Mouse (Mus musculus) liver, postnatal 0 days (tissue): Measurements from ENCODE around the gene Astn2. TPM values are rescaled to one million over a fixed set of nuclear protein-coding genes. Genes with fewer than 3 reads are reported as not detected.

Source experiments
- ATAC-seq: fragments of 200-750 bp; cut with Nextera tagmentation; 2 replicates; pipeline ENCODE4 v1.8.0; 2017; ENCODE audit warnings: mild to moderate bottlenecking, moderate library complexity
- DNase-seq: peaks from one replicate; pipeline ENCODE4 v3.0.0-alpha.2; 2016
- H3K27ac ChIP-seq: fragments of 300-500 bp; sonication (generic); 2 replicates; pipeline ENCODE4 v1.5.1; 2014; ENCODE audit warnings: antibody characterized with exemption, moderate library complexity, mild to moderate bottlenecking, low read depth
- H3K27me3 ChIP-seq: fragments of 300-500 bp; sonication (generic); 2 replicates; pipeline ENCODE4 v1.6.1; 2014; ENCODE audit warnings: low read length, control low read depth, mixed read lengths; ENCODE audit not compliant: insufficient read depth
- H3K36me3 ChIP-seq: fragments of 300-500 bp; sonication (generic); replicated peaks from 2 replicates; pipeline ENCODE4 v1.6.1; 2014; ENCODE audit warnings: mild to moderate bottlenecking, control low read depth, low read length, moderate library complexity, mixed read lengths; ENCODE audit not compliant: insufficient read depth
- H3K4me1 ChIP-seq: fragments of 300-500 bp; sonication (generic); 2 replicates; pipeline ENCODE4 v1.6.1; 2014; ENCODE audit warnings: antibody characterized with exemption, mild to moderate bottlenecking, control low read depth; ENCODE audit not compliant: insufficient read depth
- H3K4me2 ChIP-seq: fragments of 300-500 bp; sonication (generic); 2 replicates; pipeline ENCODE4 v1.6.1; 2014; ENCODE audit warnings: low read depth, mild to moderate bottlenecking, low read length, moderate library complexity, mixed read lengths
- H3K4me3 ChIP-seq: fragments of 300-500 bp; sonication (generic); 2 replicates; pipeline ENCODE4 v1.5.1; 2014; ENCODE audit warnings: low read depth, low read length
- H3K9ac ChIP-seq: fragments of 300-500 bp; sonication (generic); replicated peaks from 2 replicates; pipeline ENCODE4 v1.6.1; 2014; ENCODE audit warnings: mild to moderate bottlenecking, moderate library complexity
- H3K9me3 ChIP-seq: fragments of 300-500 bp; sonication (generic); 2 replicates; pipeline ENCODE4 v1.6.1; 2016; ENCODE audit warnings: mild to moderate bottlenecking, control low read depth, low read length, mixed read lengths
- CTCF ChIP-seq: sonication (generic); IDR thresholded peaks from 2 replicates; pipeline ENCODE4 v1.5.1; 2016; ENCODE audit warnings: antibody characterized with exemption, low read depth
- EP300 ChIP-seq: IDR thresholded peaks from 2 replicates; pipeline ENCODE4 v1.6.1; 2016; ENCODE audit warnings: antibody characterized with exemption, low read depth, mild to moderate bottlenecking
- WGBS: fragments of 180-500 bp; shearing (Covaris S2); extraction: QIAGEN DNeasy Blood & Tissue Kit; methylation state at CpG from one replicate; pipeline ENCODE4 v1.1.7; 2014; ENCODE audit not compliant: insufficient replicate concordance; 5-methylcytosine and 5-hydroxymethylcytosine counted together
- polyA plus RNA-seq: library from polyadenylated mRNA; unstranded; fragments of >200 nt; fragmentation: Nextera tagmentation; extraction: Ambion mirVana; gene quantifications from 2 replicates; pipeline ENCODE4 v1.2.1, GENCODE M21; 2015

Gene Astn2
- polyA plus RNA-seq, 1 experiment from 2014 or later = 0.02 TPM

DNA sequence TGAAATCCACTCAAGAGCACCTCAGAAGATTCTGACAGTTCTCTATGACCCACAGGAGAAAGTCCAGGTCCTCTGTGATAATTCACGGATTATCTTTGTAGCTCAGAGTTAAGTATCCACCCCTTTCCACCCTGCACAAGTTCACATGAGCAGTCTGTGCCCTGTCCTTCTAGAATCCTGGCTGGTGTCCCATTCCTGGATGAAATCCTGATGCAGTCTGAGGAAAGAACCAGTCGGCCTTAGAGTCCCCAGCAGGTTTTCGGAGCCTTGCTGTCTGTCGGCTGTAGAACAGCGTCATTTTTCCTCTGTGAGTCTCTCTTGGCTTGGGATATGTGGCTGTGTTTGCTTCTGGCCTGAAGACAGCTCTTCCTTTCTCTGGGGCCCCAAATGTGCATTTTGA, 978.0 kb downstream of the Astn2 start:
- no peaks in the 10 kb centered on the region for H3K36me3 ChIP-seq
- no peak overlapping the region for H3K27ac ChIP-seq
- DNase-seq = no peak
- no peaks in the 10 kb centered on the region for H3K27me3 ChIP-seq
- WGBS = 71% methylated on average over 5 of the region's 5 CpGs
- no peak overlapping the region for H3K4me3 ChIP-seq
- no peak overlapping the region for H3K4me2 ChIP-seq
- no peak for ATAC-seq
- H3K4me1 ChIP-seq = no peaks in the 10 kb centered on the region
- H3K9me3 ChIP-seq = no peaks in the 10 kb centered on the region
- no peak overlapping the region for H3K9ac ChIP-seq
- no peak for TF ChIP-seq CTCF
- no peak for TF ChIP-seq EP300

DNA sequence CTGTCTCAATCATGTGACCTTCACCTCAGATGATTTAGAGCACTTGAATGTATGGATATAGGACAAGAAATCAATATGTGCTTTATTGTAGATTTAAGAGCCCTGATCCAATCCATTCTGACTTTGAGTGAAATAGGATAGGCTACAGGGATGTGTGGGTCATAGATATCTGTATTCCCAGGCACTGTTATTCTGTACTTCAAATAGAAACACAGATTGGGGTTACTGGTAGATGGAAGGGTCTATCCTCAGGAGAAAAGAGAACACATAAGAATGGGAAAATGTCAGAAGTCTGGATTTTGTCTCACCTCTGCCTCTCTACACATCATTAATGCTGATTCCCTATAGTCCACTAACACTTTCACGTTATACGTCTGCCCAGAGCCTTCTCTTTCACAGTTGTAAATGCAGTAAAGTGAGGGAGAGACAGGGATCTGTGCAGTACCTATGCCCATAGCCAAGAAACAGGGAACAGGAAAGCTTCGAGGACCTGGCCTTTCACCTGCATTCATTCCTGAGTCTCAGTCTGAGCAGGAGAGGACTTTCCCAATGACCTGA, 981.3 kb downstream of the Astn2 start:
- no peaks in the 10 kb centered on the region; the same call in 1 of the 2 replicates for H3K4me1 ChIP-seq
- no peak for TF ChIP-seq EP300
- no peak for TF ChIP-seq CTCF
- H3K9me3 ChIP-seq = no peaks in the 10 kb centered on the region
- no peak overlapping the region for H3K4me2 ChIP-seq
- H3K27ac ChIP-seq = no peak overlapping the region
- DNase-seq (no peak), ATAC-seq (no peak)
- no peaks in the 10 kb centered on the region for H3K36me3 ChIP-seq
- 68% methylated on average over 3 of the region's 3 CpGs for WGBS
- H3K9ac ChIP-seq = no peak overlapping the region
- no peaks in the 10 kb centered on the region for H3K27me3 ChIP-seq
- no peak overlapping the region for H3K4me3 ChIP-seq

DNA sequence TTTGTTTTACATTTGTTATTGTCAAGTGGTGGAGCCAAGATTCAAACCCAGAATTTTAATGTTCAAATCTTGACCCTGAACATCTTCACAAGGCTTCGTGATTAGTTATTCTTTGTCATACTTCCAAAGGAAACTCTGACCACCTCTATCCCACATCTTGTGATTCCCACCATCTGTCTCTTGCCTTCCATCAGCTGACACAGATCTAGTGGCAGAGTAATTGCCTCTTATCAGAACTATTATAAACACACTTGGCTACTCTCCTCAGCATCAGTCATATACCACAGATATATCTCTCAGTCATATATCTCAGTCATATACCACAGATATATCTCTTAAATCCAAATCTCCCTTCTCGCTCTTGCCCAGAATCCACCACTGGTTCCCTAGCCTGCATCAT, 983.1 kb downstream of the Astn2 start:
- H3K4me1 ChIP-seq = no peaks in the 10 kb centered on the region; the same call in 1 of the 2 replicates
- H3K9ac ChIP-seq = no peak overlapping the region
- no peaks in the 10 kb centered on the region for H3K27me3 ChIP-seq
- no peaks in the 10 kb centered on the region for H3K9me3 ChIP-seq
- H3K4me3 ChIP-seq = no peak overlapping the region
- no peak overlapping the region for H3K27ac ChIP-seq
- 84% methylated on average over 2 of the region's 2 CpGs for WGBS
- TF ChIP-seq CTCF (no peak), EP300 (no peak)
- no peaks in the 10 kb centered on the region for H3K36me3 ChIP-seq
- no peak for DNase-seq
- H3K4me2 ChIP-seq = no peak overlapping the region
- no peak for ATAC-seq

DNA sequence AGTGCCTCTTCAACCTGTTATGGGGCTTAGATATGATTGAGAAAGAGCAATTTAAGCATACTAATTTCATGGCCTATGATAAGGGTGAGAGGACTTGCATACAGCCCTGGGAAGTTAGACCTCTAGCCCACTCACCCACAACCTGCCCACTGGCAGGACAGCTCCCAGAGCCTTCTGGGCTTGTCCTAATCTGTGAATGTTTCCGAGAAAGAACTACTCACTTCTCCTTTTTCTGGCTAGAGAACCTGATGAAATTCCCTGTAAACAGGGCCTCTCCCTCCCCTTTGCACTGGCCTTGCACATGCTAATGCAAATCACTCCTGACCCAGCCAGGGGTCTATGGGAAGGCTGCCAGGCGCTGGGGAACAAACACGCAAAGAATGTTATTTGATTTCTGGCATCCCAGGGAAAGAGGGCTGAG, 983.9 kb downstream of the Astn2 start:
- Histone ChIP-seq H3K27me3 (no peaks in the 10 kb centered on the region), H3K36me3 (no peaks in the 10 kb centered on the region), H3K4me2 (no peak overlapping the region), H3K9me3 (no peaks in the 10 kb centered on the region), H3K9ac (no peak overlapping the region), H3K27ac (peak overlapping the region; percentile 34), H3K4me3 (no peak overlapping the region), H3K4me1 (no peaks in the 10 kb centered on the region; the same call in 1 of the 2 replicates)
- DNase-seq (peak; percentile 56), ATAC-seq (peak; percentile 64)
- no peak for TF ChIP-seq CTCF
- no peak for TF ChIP-seq EP300
- WGBS = 22% methylated on average over 3 of the region's 3 CpGs

DNA sequence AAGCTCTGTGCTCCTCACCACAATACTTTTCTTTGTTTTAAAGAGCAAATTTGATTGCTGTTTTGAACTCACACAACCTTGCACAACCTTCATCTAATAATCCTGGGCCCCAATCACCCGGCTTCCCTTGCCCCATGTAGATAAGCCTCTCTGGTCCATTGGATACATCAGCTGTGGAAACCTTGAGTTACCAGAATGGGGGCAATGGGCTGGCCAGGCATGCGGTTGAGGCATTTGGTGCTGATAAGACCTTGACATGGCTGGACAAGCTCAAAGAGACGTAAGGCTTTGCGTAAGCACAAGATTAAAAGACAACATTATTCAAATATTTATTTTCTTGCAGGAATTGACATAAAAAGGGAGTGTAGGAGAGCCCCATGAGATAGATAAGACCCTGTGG, 988.9 kb downstream of the Astn2 start:
- Histone ChIP-seq H3K9ac (no peak overlapping the region), H3K27ac (no peak overlapping the region), H3K9me3 (no peaks in the 10 kb centered on the region), H3K4me1 (no peaks in the 10 kb centered on the region; the same call in 1 of the 2 replicates), H3K36me3 (no peaks in the 10 kb centered on the region), H3K4me2 (no peak overlapping the region), H3K27me3 (no peaks in the 10 kb centered on the region), H3K4me3 (no peak overlapping the region)
- WGBS = 63% methylated on average over 4 of the region's 4 CpGs
- DNase-seq (no peak), ATAC-seq (no peak)
- TF ChIP-seq EP300 (no peak), CTCF (no peak)

DNA sequence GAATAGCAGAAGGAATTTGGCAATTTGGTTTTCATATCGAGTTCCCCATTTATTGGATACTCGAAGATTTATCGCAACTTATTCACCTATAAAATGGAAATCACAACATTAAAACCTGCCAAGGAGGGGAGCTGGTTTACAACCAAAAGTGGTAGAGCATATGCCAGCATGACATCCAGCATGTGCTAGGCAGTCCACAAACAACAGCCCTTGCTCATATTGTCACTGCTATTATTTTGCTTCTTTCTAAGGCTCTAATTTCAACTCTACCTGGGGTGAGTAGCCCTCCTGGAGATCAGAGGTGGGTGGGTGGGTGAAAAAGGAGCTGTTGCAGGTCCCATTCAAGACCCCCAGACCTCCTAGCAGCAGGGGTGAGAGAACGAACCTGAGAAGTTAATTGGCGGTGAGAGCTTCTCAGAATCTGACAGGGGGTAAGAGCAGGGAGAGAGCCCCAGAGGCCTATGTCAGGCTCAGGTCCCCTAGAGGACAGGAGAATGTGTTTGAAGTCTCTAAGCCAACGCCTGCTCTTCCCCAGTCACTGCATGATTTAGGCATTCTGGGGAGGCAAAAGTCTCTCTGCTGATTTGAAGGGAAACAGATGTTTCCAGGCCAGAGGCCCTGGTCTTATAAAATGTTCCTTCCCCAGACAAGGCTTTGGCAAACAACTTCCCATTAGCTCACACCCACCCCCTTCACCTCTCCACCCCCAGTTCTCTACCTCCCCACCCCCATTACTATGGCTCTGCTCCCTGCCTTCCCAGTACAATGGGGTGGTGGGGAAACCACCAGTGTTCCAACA, 1001.4 kb downstream of the Astn2 start:
- Histone ChIP-seq H3K4me3 (no peak overlapping the region), H3K9me3 (no peaks in the 10 kb centered on the region), H3K27ac (no peak overlapping the region), H3K9ac (no peak overlapping the region), H3K27me3 (no peaks in the 10 kb centered on the region), H3K4me1 (no peaks in the 10 kb centered on the region), H3K4me2 (no peak overlapping the region), H3K36me3 (no peaks in the 10 kb centered on the region)
- no peak for ATAC-seq
- no peak for DNase-seq
- 63% methylated on average over 6 of the region's 6 CpGs for WGBS
- no peak for TF ChIP-seq CTCF
- TF ChIP-seq EP300 = no peak
